Mouse (Mus musculus) liver, embryonic 13.5 days (tissue): ENCODE results near the gene Ttll11. TPM values are rescaled to one million over a fixed set of nuclear protein-coding genes. Genes with fewer than 3 reads are reported as not detected.

Experiments used
- ATAC-seq: fragments of 200-750 bp; cut with Nextera tagmentation; 2 replicates; pipeline ENCODE4 v1.8.0; 2017; ENCODE audit warnings: low read depth, mild to moderate bottlenecking, moderate number of reproducible peaks, moderate library complexity
- DNase-seq: peaks from one replicate; pipeline ENCODE4 v3.0.0; 2022
- H3K27ac ChIP-seq: fragments of 300-500 bp; sonication (generic); 2 replicates; pipeline ENCODE4 v1.5.1; 2015; ENCODE audit warnings: moderate library complexity, mild to moderate bottlenecking, inconsistent platforms
- H3K27me3 ChIP-seq: fragments of 300-500 bp; sonication (generic); 2 replicates; pipeline ENCODE4 v1.6.1; 2015; ENCODE audit warnings: mild to moderate bottlenecking, inconsistent platforms
- H3K36me3 ChIP-seq: fragments of 300-500 bp; sonication (generic); 2 replicates; pipeline ENCODE4 v1.6.1; 2015; ENCODE audit warnings: mild to moderate bottlenecking, inconsistent platforms
- H3K4me1 ChIP-seq: fragments of 300-500 bp; sonication (generic); replicated peaks from 2 replicates; pipeline ENCODE4 v1.6.1; 2015; ENCODE audit warnings: inconsistent platforms
- H3K4me2 ChIP-seq: fragments of 300-500 bp; sonication (generic); 2 replicates; pipeline ENCODE4 v1.6.1; 2015; ENCODE audit warnings: inconsistent platforms, mild to moderate bottlenecking, moderate library complexity
- H3K4me3 ChIP-seq: fragments of 300-500 bp; sonication (generic); replicated peaks from 2 replicates; pipeline ENCODE4 v1.5.1; 2015; ENCODE audit warnings: mild to moderate bottlenecking, inconsistent platforms
- H3K9ac ChIP-seq: fragments of 300-500 bp; sonication (generic); 2 replicates; pipeline ENCODE4 v1.6.1; 2015; ENCODE audit warnings: mild to moderate bottlenecking, inconsistent platforms
- H3K9me3 ChIP-seq: fragments of 300-500 bp; sonication (generic); replicated peaks from 2 replicates; pipeline ENCODE4 v1.6.1; 2016; ENCODE audit warnings: inconsistent platforms
- WGBS: fragments of 180-500 bp; shearing (Covaris S2); methylation state at CpG from one replicate; pipeline ENCODE4 v1.1.7; 2015; ENCODE audit not compliant: insufficient replicate concordance; 5-methylcytosine and 5-hydroxymethylcytosine counted together
- polyA plus RNA-seq: library from polyadenylated mRNA; unstranded; fragments of >200 nt; fragmentation: Nextera tagmentation; extraction: Ambion mirVana; gene quantifications from 2 replicates; pipeline ENCODE4 v1.2.1, GENCODE M21; 2015

Ttll11 gene
- polyA plus RNA-seq, 1 experiment from 2014 or later: 0.91 TPM

GRCm38 (mm10) chr2:35736061-35736460 is 243.7 kb downstream of the Ttll11 start:
- no peak overlapping the region for H3K27ac ChIP-seq
- peaks cover 3% of the 10 kb centered on the region; the same call in 1 of the 2 replicates for H3K9me3 ChIP-seq
- H3K4me3 ChIP-seq: no peak overlapping the region
- no peak overlapping the region for H3K9ac ChIP-seq
- no peaks in the 10 kb centered on the region for H3K4me1 ChIP-seq
- 45% methylated on average over 2 of the region's 2 CpGs for WGBS
- no peak for ATAC-seq
- H3K27me3 ChIP-seq: no peaks in the 10 kb centered on the region
- peaks cover 3% of the 10 kb centered on the region; the same call in 1 of the 2 replicates for H3K36me3 ChIP-seq
- DNase-seq: no peak
- no peak overlapping the region for H3K4me2 ChIP-seq

GRCm38 (mm10) chr2:35735001-35735400 is 244.7 kb downstream of the Ttll11 start:
- Histone ChIP-seq H3K27me3 (no peaks in the 10 kb centered on the region), H3K9ac (no peak overlapping the region), H3K4me2 (no peak overlapping the region), H3K4me1 (peaks cover 3% of the 10 kb centered on the region), H3K27ac (no peak overlapping the region), H3K4me3 (no peak overlapping the region), H3K36me3 (peaks cover 5% of the 10 kb centered on the region; the same call in 1 of the 2 replicates), H3K9me3 (peaks cover 3% of the 10 kb centered on the region; the same call in 1 of the 2 replicates)
- WGBS: 87% methylated on average over 2 of the region's 2 CpGs
- DNase-seq: no peak
- ATAC-seq: no peak

- ATAC-seq: no peak
- Histone ChIP-seq H3K4me2 (no peak overlapping the region), H3K4me1 (peaks cover 22% of the 10 kb centered on the region), H3K36me3 (peaks cover 10% of the 10 kb centered on the region; the same call in 1 of the 2 replicates), H3K27me3 (no peaks in the 10 kb centered on the region), H3K9me3 (peaks cover 3% of the 10 kb centered on the region; the same call in 1 of the 2 replicates), H3K27ac (no peak overlapping the region), H3K4me3 (no peak overlapping the region), H3K9ac (no peak overlapping the region)
- 26% methylated on average over 18 of the region's 18 CpGs for WGBS
- DNase-seq: no peak
Measured at GRCm38 (mm10) chr2:35731671-35732449, 247.9 kb downstream of the Ttll11 start.

GRCm38 (mm10) chr2:35729077-35730065 is 250.3 kb downstream of the Ttll11 start:
- 41% methylated on average over 16 of the region's 16 CpGs for WGBS
- Histone ChIP-seq H3K9me3 (no peaks in the 10 kb centered on the region), H3K9ac (no peak overlapping the region), H3K27me3 (no peaks in the 10 kb centered on the region), H3K4me1 (peaks cover 22% of the 10 kb centered on the region), H3K27ac (peak overlapping the region; percentile 34), H3K4me3 (no peak overlapping the region), H3K36me3 (peaks cover 10% of the 10 kb centered on the region; the same call in 1 of the 2 replicates), H3K4me2 (no peak overlapping the region)
- peak; percentile 19 for DNase-seq
- peak; percentile 82 for ATAC-seq

GRCm38 (mm10) chr2:35728633-35729032 is 251.1 kb downstream of the Ttll11 start:
- Histone ChIP-seq H3K4me2 (no peak overlapping the region), H3K36me3 (peaks cover 11% of the 10 kb centered on the region), H3K4me1 (peaks cover 22% of the 10 kb centered on the region), H3K27me3 (no peaks in the 10 kb centered on the region), H3K4me3 (no peak overlapping the region), H3K27ac (peak overlapping the region; percentile 34; the same call in 1 of the 2 replicates), H3K9me3 (no peaks in the 10 kb centered on the region), H3K9ac (no peak overlapping the region)
- ATAC-seq (no peak), DNase-seq (no peak)
- 38% methylated on average over 5 of the region's 5 CpGs for WGBS

GRCm38 (mm10) chr2:35723691-35724090 is 256.0 kb downstream of the Ttll11 start:
- H3K4me3 ChIP-seq: no peak overlapping the region
- H3K4me1 ChIP-seq: peaks cover 6% of the 10 kb centered on the region
- no peak overlapping the region for H3K4me2 ChIP-seq
- no peak overlapping the region for H3K9ac ChIP-seq
- DNase-seq: no peak
- H3K27ac ChIP-seq: no peak overlapping the region
- WGBS: 77% methylated on average over 7 of the region's 7 CpGs
- ATAC-seq: no peak
- H3K9me3 ChIP-seq: no peaks in the 10 kb centered on the region
- H3K27me3 ChIP-seq: no peaks in the 10 kb centered on the region
- H3K36me3 ChIP-seq: peaks cover 46% of the 10 kb centered on the region

- Histone ChIP-seq H3K9ac (no peak overlapping the region), H3K27ac (no peak overlapping the region), H3K9me3 (no peaks in the 10 kb centered on the region), H3K4me1 (peaks cover 2% of the 10 kb centered on the region; the same call in 1 of the 2 replicates), H3K4me2 (no peak overlapping the region), H3K4me3 (no peak overlapping the region), H3K36me3 (peaks cover 46% of the 10 kb centered on the region), H3K27me3 (no peaks in the 10 kb centered on the region)
- DNase-seq: no peak
- no peak for ATAC-seq
- WGBS: 85% methylated on average over 6 of the region's 6 CpGs
Measured at GRCm38 (mm10) chr2:35723267-35723666, 256.4 kb downstream of the Ttll11 start.

- WGBS: 79% methylated on average over 9 of the region's 9 CpGs
- DNase-seq (no peak), ATAC-seq (no peak)
- H3K27ac ChIP-seq: no peak overlapping the region
- peaks cover 47% of the 10 kb centered on the region for H3K36me3 ChIP-seq
- H3K4me1 ChIP-seq: no peaks in the 10 kb centered on the region
- H3K9me3 ChIP-seq: no peaks in the 10 kb centered on the region
- H3K4me2 ChIP-seq: no peak overlapping the region
- no peaks in the 10 kb centered on the region for H3K27me3 ChIP-seq
- H3K9ac ChIP-seq: no peak overlapping the region
- H3K4me3 ChIP-seq: no peak overlapping the region
Measured at GRCm38 (mm10) chr2:35722821-35723220, 256.9 kb downstream of the Ttll11 start.

- DNase-seq: no peak
- H3K27me3 ChIP-seq: no peaks in the 10 kb centered on the region
- no peak overlapping the region for H3K4me3 ChIP-seq
- H3K36me3 ChIP-seq: peaks cover 49% of the 10 kb centered on the region
- ATAC-seq: no peak
- WGBS: 85% methylated on average over 9 of the region's 9 CpGs
- H3K27ac ChIP-seq: no peak overlapping the region
- no peaks in the 10 kb centered on the region for H3K9me3 ChIP-seq
- H3K4me2 ChIP-seq: no peak overlapping the region
- H3K9ac ChIP-seq: no peak overlapping the region
- H3K4me1 ChIP-seq: peaks cover 9% of the 10 kb centered on the region
Measured at GRCm38 (mm10) chr2:35720956-35721355, 258.8 kb downstream of the Ttll11 start.

GRCm38 (mm10) chr2:35720550-35720949 is 259.2 kb downstream of the Ttll11 start:
- 83% methylated on average over 13 of the region's 13 CpGs for WGBS
- ATAC-seq (no peak), DNase-seq (no peak)
- no peak overlapping the region for H3K4me3 ChIP-seq
- no peaks in the 10 kb centered on the region for H3K27me3 ChIP-seq
- H3K4me1 ChIP-seq: peaks cover 11% of the 10 kb centered on the region
- no peak overlapping the region for H3K27ac ChIP-seq
- H3K4me2 ChIP-seq: no peak overlapping the region
- H3K9ac ChIP-seq: no peak overlapping the region
- H3K36me3 ChIP-seq: peaks cover 52% of the 10 kb centered on the region
- H3K9me3 ChIP-seq: no peaks in the 10 kb centered on the region

GRCm38 (mm10) chr2:35720104-35720503 is 259.6 kb downstream of the Ttll11 start:
- DNase-seq: no peak

More at GRCm38 (mm10) chr2:35720104-35720503, 259.6 kb downstream of the Ttll11 start:
- H3K4me3 ChIP-seq: no peak overlapping the region
- H3K4me1 ChIP-seq: peaks cover 11% of the 10 kb centered on the region
- ATAC-seq: no peak
- H3K4me2 ChIP-seq: no peak overlapping the region
- 76% methylated on average over 12 of the region's 12 CpGs for WGBS
- H3K9ac ChIP-seq: no peak overlapping the region
- no peaks in the 10 kb centered on the region for H3K9me3 ChIP-seq
- H3K36me3 ChIP-seq: peaks cover 57% of the 10 kb centered on the region
- no peak overlapping the region for H3K27ac ChIP-seq
- H3K27me3 ChIP-seq: no peaks in the 10 kb centered on the region
